Mouse (Mus musculus): ENCODE measurements around the gene Fam83b.

- TF ChIP-seq POLR2A (IDR thresholded peaks at IDR 0.05; ENCODE audit: low read depth, low read length): no peak
- no peak for TF ChIP-seq GABPA (IDR thresholded peaks at IDR 0.05; ENCODE audit: insufficient replicate concordance, low read depth, low read length)
- peak in 1 of 2 experiments; percentile 17; a peak in 1 of 4 replicates for TF ChIP-seq CTCF (conservative IDR thresholded peaks at IDR 0.05 in 1 of 2, IDR thresholded peaks at IDR 0.05 in 1 of 2; ENCODE audit: low read depth in 2 of 2, low read length in 2 of 2)
- TF ChIP-seq SMC3 (IDR thresholded peaks at IDR 0.05; ENCODE audit: low read depth, low read length): no peak; the same call in 1 of the 2 replicates
- no peak for TF ChIP-seq USF1 (IDR thresholded peaks at IDR 0.05; ENCODE audit: low read depth, low read length)
These were observed at the start of gene Fam83b for GRCm38 (mm10) chr9:76566515-76567280.
